ENCODE assay signal across 17 mouse cellular contexts in the genomic region with DNA sequence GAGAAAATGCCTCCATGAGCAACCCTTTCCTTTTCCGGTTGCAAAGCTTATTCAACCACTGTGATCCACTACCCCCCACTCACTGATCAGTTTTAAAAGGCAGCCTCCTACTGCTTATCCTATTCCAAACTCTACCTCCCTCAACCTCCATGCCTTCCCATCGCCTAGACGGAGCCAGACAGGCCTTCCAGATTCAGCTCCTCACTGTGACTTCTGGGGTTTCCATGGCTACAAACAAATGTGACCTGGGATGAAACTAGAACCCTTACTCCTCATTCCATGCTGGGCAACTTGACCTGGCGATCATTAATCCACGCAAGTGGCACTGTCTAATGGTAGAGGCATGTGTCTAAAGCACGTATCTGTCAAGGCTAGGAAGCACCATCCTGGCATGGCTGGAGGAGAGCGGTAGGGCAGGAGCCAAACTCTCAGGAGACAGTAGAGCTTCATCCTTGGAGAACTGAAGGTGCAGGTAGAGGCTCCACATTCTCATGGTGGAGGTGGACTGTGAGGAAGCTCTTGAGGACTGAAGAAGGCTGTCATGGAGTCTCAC.
"Had no signal": no experiment of that assay in that cellular context is flagged by ENCODE, and none has a peak within 500 bp of the region (broad histone marks: within the 10 kb centered on the region; RNA-seq: fewer than 3 reads in every experiment).

No protein-coding gene starts in this region.

- H3K4me1 ChIP-seq: intestine, embryonic 15.5 days; stomach, embryonic 15.5 days had no signal

- H3K27ac ChIP-seq: intestine, embryonic 15.5 days; left cerebral cortex, adult 2 months; liver, embryonic 13.5 days; stomach, embryonic 15.5 days had no signal

- H3K4me3 ChIP-seq: intestine, embryonic 15.5 days; left cerebral cortex, adult 2 months; liver, embryonic 13.5 days; stomach, embryonic 15.5 days had no signal

- H3K36me3 ChIP-seq: intestine, embryonic 15.5 days; liver, embryonic 13.5 days; stomach, embryonic 15.5 days had no signal

- ATAC-seq: intestine, embryonic 15.5 days had no signal

- H3K27me3 ChIP-seq: intestine, embryonic 15.5 days; liver, embryonic 13.5 days; stomach, embryonic 15.5 days had no signal

- H3K4me2 ChIP-seq: intestine, embryonic 15.5 days; liver, embryonic 13.5 days; midbrain, embryonic 11.5 days; stomach, embryonic 15.5 days had no signal

- H3K9me3 ChIP-seq: intestine, embryonic 15.5 days; liver, embryonic 13.5 days; stomach, embryonic 15.5 days had no signal

- DNase-seq: kidney, adult 2 months; kidney, postnatal 25 days; layer of hippocampus, postnatal 36 days; liver, embryonic 13.5 days; lung, adult 2 months; lung, postnatal 14 days; lung, postnatal 4 days; midbrain, embryonic 14.5 days; right cerebral cortex, adult 18-20 months; right cerebral cortex, postnatal 14 days; right cerebral cortex, postnatal 4 days; spleen, adult 18-20 months; thymus, postnatal 25 days had no signal

- H3K9ac ChIP-seq: intestine, embryonic 15.5 days; liver, embryonic 13.5 days; stomach, embryonic 15.5 days had no signal
